Mouse (Mus musculus): ENCODE data around the gene Tnf. TPM values are rescaled to one million over a fixed set of nuclear protein-coding genes. Genes with fewer than 3 reads are reported as not detected.

Tnf gene
- polyA plus RNA-seq, 1 experiment from 2014 or later = 0.26 TPM

- no peaks in the 10 kb centered on the region for H3K9me3 ChIP-seq (ENCODE audit: control insufficient read depth, low read length)
- ATAC-seq (ENCODE audit: low FRiP score) (no peak), DNase-seq (ENCODE audit: low spot score, missing footprints) (no peak)
- H3K36me3 ChIP-seq (ENCODE audit: control insufficient read depth, insufficient read depth, low read length) = peaks cover 4% of the 10 kb centered on the region
- no peak overlapping the region for H3K4me3 ChIP-seq (ENCODE audit: low read depth, low read length)
- 92% methylated on average over 5 of the region's 5 CpGs for WGBS
- H3K27ac ChIP-seq (ENCODE audit: low read depth, low read length) = no peak overlapping the region
- no peaks in the 10 kb centered on the region for H3K27me3 ChIP-seq (ENCODE audit: control insufficient read depth, insufficient read depth, low read length)
- no peak overlapping the region for H3K9ac ChIP-seq (ENCODE audit: low read length)
- no peaks in the 10 kb centered on the region for H3K4me1 ChIP-seq (ENCODE audit: control insufficient read depth, insufficient read depth, low read length)
- no peak overlapping the region for H3K4me2 ChIP-seq
Observed at GRCm38 (mm10) chr17:35225456-35225855, 23.6 kb upstream of the Tnf start.

- H3K36me3 ChIP-seq (ENCODE audit: control insufficient read depth, insufficient read depth, low read length) = peaks cover 4% of the 10 kb centered on the region
- ATAC-seq (ENCODE audit: low FRiP score) = no peak
Observed at GRCm38 (mm10) chr17:35224641-35225040, 22.8 kb upstream of the Tnf start.

GRCm38 (mm10) chr17:35222299-35222698 lies 20.5 kb upstream of the Tnf start:
- no peak overlapping the region for H3K9ac ChIP-seq (ENCODE audit: low read length)
- no peaks in the 10 kb centered on the region for H3K27me3 ChIP-seq (ENCODE audit: control insufficient read depth, insufficient read depth, low read length)
- peaks cover 7% of the 10 kb centered on the region for H3K36me3 ChIP-seq (ENCODE audit: control insufficient read depth, insufficient read depth, low read length)

More at GRCm38 (mm10) chr17:35224641-35225040, 22.8 kb upstream of the Tnf start:
- H3K9ac ChIP-seq (ENCODE audit: low read length) = no peak overlapping the region
- DNase-seq (ENCODE audit: low spot score, missing footprints) = no peak
- no peaks in the 10 kb centered on the region for H3K27me3 ChIP-seq (ENCODE audit: control insufficient read depth, insufficient read depth, low read length)
- 94% methylated on average over 4 of the region's 4 CpGs for WGBS
- H3K4me2 ChIP-seq = no peak overlapping the region
- no peak overlapping the region for H3K4me3 ChIP-seq (ENCODE audit: low read depth, low read length)
- H3K27ac ChIP-seq (ENCODE audit: low read depth, low read length) = no peak overlapping the region
- H3K9me3 ChIP-seq (ENCODE audit: control insufficient read depth, low read length) = no peaks in the 10 kb centered on the region
- no peaks in the 10 kb centered on the region for H3K4me1 ChIP-seq (ENCODE audit: control insufficient read depth, insufficient read depth, low read length)

GRCm38 (mm10) chr17:35220156-35220952 lies 18.5 kb upstream of the Tnf start, which contains the start of gene Gm16181:
Gene Gm16181, plus strand, starts transcription at chr17:35220834.
- ATAC-seq (ENCODE audit: low FRiP score) = no peak
- H3K27ac ChIP-seq (ENCODE audit: low read depth, low read length) = no peak within 1 kb of the TSS
- 89% methylated on average over 28 of the region's 28 CpGs for WGBS
- no peak within 1 kb of the TSS for H3K9ac ChIP-seq (ENCODE audit: low read length)
- H3K27me3 ChIP-seq (ENCODE audit: control insufficient read depth, insufficient read depth, low read length) = no peaks in the 10 kb centered on the region
- no peaks in the 10 kb centered on the region for H3K4me1 ChIP-seq (ENCODE audit: control insufficient read depth, insufficient read depth, low read length)
- peaks cover 7% of the 10 kb centered on the region for H3K36me3 ChIP-seq (ENCODE audit: control insufficient read depth, insufficient read depth, low read length)
- H3K9me3 ChIP-seq (ENCODE audit: control insufficient read depth, low read length) = no peaks in the 10 kb centered on the region
- H3K4me2 ChIP-seq = no peak within 1 kb of the TSS
- no peak for DNase-seq (ENCODE audit: low spot score, missing footprints)
- no peak within 1 kb of the TSS for H3K4me3 ChIP-seq (ENCODE audit: low read depth, low read length)

More at GRCm38 (mm10) chr17:35222299-35222698, 20.5 kb upstream of the Tnf start:
- ATAC-seq (ENCODE audit: low FRiP score) (no peak), DNase-seq (ENCODE audit: low spot score, missing footprints) (no peak)
- WGBS = 80% methylated on average over 6 of the region's 6 CpGs
- no peaks in the 10 kb centered on the region for H3K4me1 ChIP-seq (ENCODE audit: control insufficient read depth, insufficient read depth, low read length)
- H3K27ac ChIP-seq (ENCODE audit: low read depth, low read length) = no peak overlapping the region
- no peaks in the 10 kb centered on the region for H3K9me3 ChIP-seq (ENCODE audit: control insufficient read depth, low read length)
- H3K4me2 ChIP-seq = no peak overlapping the region
- H3K4me3 ChIP-seq (ENCODE audit: low read depth, low read length) = no peak overlapping the region

GRCm38 (mm10) chr17:35219601-35220041 lies 17.8 kb upstream of the Tnf start:
- H3K4me3 ChIP-seq (ENCODE audit: low read depth, low read length) = no peak overlapping the region
- peaks cover 2% of the 10 kb centered on the region for H3K36me3 ChIP-seq (ENCODE audit: control insufficient read depth, insufficient read depth, low read length)
- H3K9ac ChIP-seq (ENCODE audit: low read length) = no peak overlapping the region
- no peak for DNase-seq (ENCODE audit: low spot score, missing footprints)
- ATAC-seq (ENCODE audit: low FRiP score) = no peak
- H3K4me1 ChIP-seq (ENCODE audit: control insufficient read depth, insufficient read depth, low read length) = no peaks in the 10 kb centered on the region
- 91% methylated on average over 6 of the region's 6 CpGs for WGBS
- no peaks in the 10 kb centered on the region for H3K27me3 ChIP-seq (ENCODE audit: control insufficient read depth, insufficient read depth, low read length)
- no peak overlapping the region for H3K4me2 ChIP-seq
- no peak overlapping the region for H3K27ac ChIP-seq (ENCODE audit: low read depth, low read length)
- no peaks in the 10 kb centered on the region for H3K9me3 ChIP-seq (ENCODE audit: control insufficient read depth, low read length)

- Histone ChIP-seq H3K4me2 (no peak overlapping the region), H3K9me3 (ENCODE audit: control insufficient read depth, low read length) (no peaks in the 10 kb centered on the region), H3K4me1 (ENCODE audit: control insufficient read depth, insufficient read depth, low read length) (no peaks in the 10 kb centered on the region), H3K4me3 (ENCODE audit: low read depth, low read length) (no peak overlapping the region), H3K9ac (ENCODE audit: low read length) (no peak overlapping the region), H3K27me3 (ENCODE audit: control insufficient read depth, insufficient read depth, low read length) (no peaks in the 10 kb centered on the region), H3K27ac (ENCODE audit: low read depth, low read length) (no peak overlapping the region), H3K36me3 (ENCODE audit: control insufficient read depth, insufficient read depth, low read length) (peaks cover 2% of the 10 kb centered on the region)
- ATAC-seq (ENCODE audit: low FRiP score) = no peak
- whole genome bisulfite sequencing = 86% methylated on average over 18 of the region's 18 CpGs
- DNase-seq (ENCODE audit: low spot score, missing footprints) = no peak
Observed at GRCm38 (mm10) chr17:35218516-35219193, 16.8 kb upstream of the Tnf start.

GRCm38 (mm10) chr17:35213071-35213470 lies 11.3 kb upstream of the Tnf start:
- Histone ChIP-seq H3K4me1 (ENCODE audit: control insufficient read depth, insufficient read depth, low read length) (no peaks in the 10 kb centered on the region), H3K4me3 (ENCODE audit: low read depth, low read length) (no peak overlapping the region), H3K36me3 (ENCODE audit: control insufficient read depth, insufficient read depth, low read length) (no peaks in the 10 kb centered on the region), H3K4me2 (no peak overlapping the region), H3K9me3 (ENCODE audit: control insufficient read depth, low read length) (no peaks in the 10 kb centered on the region), H3K27ac (ENCODE audit: low read depth, low read length) (no peak overlapping the region), H3K27me3 (ENCODE audit: control insufficient read depth, insufficient read depth, low read length) (no peaks in the 10 kb centered on the region), H3K9ac (ENCODE audit: low read length) (no peak overlapping the region)
- DNase-seq (ENCODE audit: low spot score, missing footprints) (no peak), ATAC-seq (ENCODE audit: low FRiP score) (no peak)
- 89% methylated on average over 5 of the region's 5 CpGs for WGBS

- no peaks in the 10 kb centered on the region for H3K36me3 ChIP-seq (ENCODE audit: control insufficient read depth, insufficient read depth, low read length)
- H3K27me3 ChIP-seq (ENCODE audit: control insufficient read depth, insufficient read depth, low read length) = no peaks in the 10 kb centered on the region
- no peak overlapping the region for H3K9ac ChIP-seq (ENCODE audit: low read length)
- 84% methylated on average over 3 of the region's 3 CpGs for WGBS
- no peaks in the 10 kb centered on the region for H3K9me3 ChIP-seq (ENCODE audit: control insufficient read depth, low read length)
- DNase-seq (ENCODE audit: low spot score, missing footprints) (no peak), ATAC-seq (ENCODE audit: low FRiP score) (no peak)
- no peak overlapping the region for H3K27ac ChIP-seq (ENCODE audit: low read depth, low read length)
- no peak overlapping the region for H3K4me3 ChIP-seq (ENCODE audit: low read depth, low read length)
- no peak overlapping the region for H3K4me2 ChIP-seq
- no peaks in the 10 kb centered on the region for H3K4me1 ChIP-seq (ENCODE audit: control insufficient read depth, insufficient read depth, low read length)
Observed at GRCm38 (mm10) chr17:35210593-35210992, 8.8 kb upstream of the Tnf start.
